Mouse (Mus musculus) cerebellum, adult (tissue): ENCODE measurements around the gene Spata18.

ENCODE experiments used
- ATAC-seq: cut with Nextera tagmentation; 2 replicates; pipeline ENCODE4 v1.9.2; 2017; ENCODE audit warnings: mild to moderate bottlenecking, moderate library complexity, mixed read lengths; ENCODE audit not compliant: insufficient number of reproducible peaks, low FRiP score, low TSS enrichment

Spata18 gene

GRCm38 (mm10) chr5:73704263-73704662 is 53.1 kb downstream of the Spata18 start:
- no peak for ATAC-seq

DNA sequence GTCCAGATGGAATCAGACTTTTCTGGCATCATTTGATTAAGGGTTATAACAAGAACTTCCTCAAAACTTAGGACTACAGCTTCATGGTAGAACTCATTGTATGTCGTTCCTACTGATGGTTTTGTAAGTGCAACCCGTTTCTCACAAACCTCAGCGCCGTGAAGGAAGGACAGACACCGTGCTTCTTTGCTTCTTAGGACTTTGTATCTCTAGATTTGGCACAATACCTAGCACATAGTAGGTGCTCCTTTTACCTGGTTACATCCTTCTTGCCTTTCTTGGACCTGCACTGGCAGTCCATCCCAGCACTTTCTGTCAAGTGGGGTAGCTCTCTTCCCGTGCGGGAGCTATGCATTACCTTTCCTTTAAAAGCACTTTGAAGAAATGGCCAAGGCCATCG is 53.6 kb downstream of the Spata18 start:
- ATAC-seq: no peak

DNA sequence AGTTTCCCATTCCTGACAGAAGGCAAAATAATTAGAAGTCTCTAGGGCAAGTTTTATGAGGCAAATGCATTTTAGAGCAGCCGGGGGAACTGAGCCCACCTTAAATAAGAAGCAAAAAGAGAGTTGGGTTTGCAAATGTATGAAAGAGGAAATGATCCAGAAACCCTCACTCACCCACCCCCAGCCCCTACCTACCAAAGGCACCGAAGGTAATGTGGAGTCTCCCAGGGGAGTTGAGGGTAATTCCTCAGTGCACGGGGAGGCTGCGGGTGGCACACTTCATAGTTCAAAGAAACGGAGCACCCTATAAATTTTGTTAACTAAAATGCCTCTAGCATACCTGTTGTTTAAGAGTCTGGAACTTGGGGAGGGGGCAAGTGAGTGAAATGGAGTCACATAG is 54.1 kb downstream of the Spata18 start:
- no peak for ATAC-seq

DNA sequence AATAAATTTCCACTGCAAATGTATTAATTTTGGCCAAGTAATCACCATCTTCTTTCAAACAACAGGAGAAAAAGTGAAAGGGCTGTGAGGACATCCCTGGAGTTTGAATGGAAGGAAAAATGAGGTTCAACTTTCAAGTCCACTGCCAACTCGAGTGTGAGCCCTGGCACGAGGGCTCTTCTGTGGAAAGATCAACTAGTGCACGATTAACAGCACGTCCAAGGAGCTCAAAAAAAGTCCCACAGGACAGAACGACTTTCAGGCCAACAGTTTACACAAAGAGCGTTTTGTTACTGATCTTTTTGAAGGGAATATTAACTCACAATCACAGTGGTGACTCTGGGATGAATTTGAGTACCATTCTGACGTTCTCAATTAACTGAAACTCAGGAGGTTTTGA is 61.7 kb downstream of the Spata18 start:
- no peak for ATAC-seq

GRCm38 (mm10) chr5:73716941-73717340 is 65.8 kb downstream of the Spata18 start:
- ATAC-seq: no peak

DNA sequence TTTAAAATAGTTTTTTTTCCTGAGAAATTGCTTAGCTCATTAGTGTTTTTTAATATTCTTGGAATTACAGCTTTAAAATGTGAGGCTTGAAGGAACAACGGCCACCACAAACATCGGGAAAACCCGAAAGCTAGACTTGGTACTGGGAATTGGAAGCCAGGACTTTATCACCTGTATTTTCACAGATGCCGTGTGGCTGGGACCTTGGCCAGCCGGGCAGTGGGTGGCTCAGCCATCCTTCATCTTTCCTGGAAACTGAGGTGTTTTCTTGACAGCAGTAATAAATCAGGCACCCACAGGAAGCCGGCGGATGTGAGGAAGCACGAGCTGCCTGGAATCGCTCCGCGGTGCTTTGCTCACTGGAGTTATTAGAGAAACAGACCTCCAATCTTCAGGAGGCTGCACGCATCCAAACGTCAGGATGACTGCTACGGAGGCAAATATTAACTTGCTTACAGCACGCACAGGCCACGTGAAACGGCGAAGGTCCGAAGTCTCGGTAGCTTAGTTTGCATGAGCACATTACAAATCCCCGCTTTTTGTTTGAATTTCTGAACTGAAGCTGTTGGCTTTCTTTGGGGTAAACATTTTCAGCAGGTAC is 70.6 kb downstream of the Spata18 start:
- ATAC-seq: no peak

DNA sequence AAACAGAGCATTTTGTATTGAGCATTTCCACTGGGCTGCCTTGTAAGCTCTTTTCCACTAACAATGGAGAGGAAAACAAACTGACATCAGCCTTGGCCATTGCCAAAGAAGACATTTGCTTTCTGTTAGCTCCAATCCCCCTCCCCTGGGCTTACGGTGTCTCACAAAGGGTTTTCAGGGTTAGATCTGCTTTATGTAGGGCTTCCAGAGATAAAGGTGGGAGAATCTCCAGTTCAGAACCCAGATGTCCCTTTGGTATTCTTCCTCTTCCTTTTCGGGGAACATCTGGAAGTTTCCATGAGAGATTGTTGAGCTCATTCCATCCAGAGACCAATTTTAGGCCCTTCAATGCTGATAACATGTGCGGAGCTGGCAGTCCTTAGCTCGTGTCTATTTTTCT is 74.8 kb downstream of the Spata18 start:
- ATAC-seq: no peak

DNA sequence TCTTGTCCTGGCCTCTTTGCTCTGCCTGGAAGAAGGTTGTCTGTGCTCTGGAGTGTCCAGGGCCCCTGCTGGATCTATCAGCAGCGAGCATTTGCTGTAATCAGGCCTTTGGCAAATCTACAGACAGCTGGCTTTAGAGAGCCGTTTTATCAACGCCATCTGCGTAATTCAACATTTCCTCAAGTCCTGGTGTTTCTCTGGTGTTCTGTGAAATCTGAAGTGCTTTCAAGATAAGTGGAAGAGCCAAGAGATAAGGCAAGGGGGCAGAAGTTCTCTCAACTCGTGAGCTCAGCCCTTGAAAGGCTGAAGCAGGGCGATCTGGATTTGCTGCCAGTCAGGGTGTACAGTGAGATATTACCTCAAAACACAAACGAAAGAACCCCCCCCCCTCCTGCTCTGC is 77.5 kb downstream of the Spata18 start:
- no peak for ATAC-seq
